Mouse (Mus musculus): ENCODE results near the gene Psma3.

GRCm38 (mm10) chr12:71042451-71042850 lies 68.0 kb downstream of the Psma3 start:
- TF ChIP-seq USF1 (IDR thresholded peaks at IDR 0.05; ENCODE audit: low read depth): no peak
- no peak for TF ChIP-seq CTCF (IDR thresholded peaks at IDR 0.05; ENCODE audit: control insufficient read depth, insufficient read depth, insufficient read length)
- no peak for TF ChIP-seq MAX (IDR thresholded peaks at IDR 0.05)
- TF ChIP-seq CEBPB (IDR thresholded peaks at IDR 0.05; ENCODE audit: low read depth): no peak
- no peak for TF ChIP-seq MYOG (IDR thresholded peaks at IDR 0.05; ENCODE audit: control insufficient read depth, extremely low read depth, insufficient read length)
